Mouse (Mus musculus): ENCODE results near the gene Islr2. TPM values are rescaled to one million over a fixed set of nuclear protein-coding genes. Genes with fewer than 3 reads are reported as not detected.

Islr2 gene
- polyA plus RNA-seq, 1 experiment = not detected

DNA sequence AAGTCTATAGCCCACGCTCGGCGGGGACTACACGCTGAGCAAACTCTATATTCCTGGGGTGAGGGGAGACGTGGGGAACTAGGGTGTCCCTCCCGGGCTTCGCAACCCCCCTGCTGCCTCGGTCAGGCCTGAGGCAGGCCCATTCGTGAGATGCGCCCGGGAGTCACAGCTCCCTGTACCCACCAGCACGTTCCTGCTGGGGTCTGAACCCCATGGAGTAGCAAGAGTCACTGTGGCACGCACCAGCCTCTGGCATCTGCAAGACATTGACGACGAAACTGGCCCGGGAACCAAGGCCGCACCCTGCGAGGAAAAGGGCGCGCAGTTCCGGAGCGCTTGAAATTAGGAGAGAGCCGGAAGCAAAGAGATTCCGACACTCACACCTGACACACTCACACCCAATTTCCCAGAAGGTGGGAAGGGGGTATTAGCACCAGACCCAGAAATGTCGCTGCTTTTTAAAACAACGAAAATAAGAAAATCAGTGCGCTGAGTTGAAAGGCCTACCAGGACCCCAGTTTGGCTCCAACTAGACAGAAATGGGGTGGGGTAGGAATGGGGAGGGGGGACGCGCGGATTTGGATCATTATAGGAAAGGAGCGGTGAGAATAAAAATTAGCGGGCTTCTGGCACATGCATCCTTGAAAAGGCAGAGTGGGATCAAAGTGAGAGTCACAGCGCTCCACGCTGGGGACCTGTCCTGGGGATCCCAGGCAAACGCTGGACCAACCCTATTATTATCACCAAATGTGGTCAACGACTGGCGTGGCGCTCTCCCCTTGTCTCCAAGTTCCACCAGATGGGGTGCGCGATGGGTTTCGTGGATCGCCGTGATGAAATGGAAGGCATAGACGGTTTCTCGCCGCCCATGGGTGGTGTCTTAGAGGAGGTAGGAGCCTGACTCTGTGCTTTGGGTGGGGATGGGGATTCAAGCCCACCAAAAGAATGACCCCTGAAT is 7.2 kb downstream of the Islr2 start:
- H3K27ac ChIP-seq (ENCODE audit: control insufficient read depth, insufficient read depth, low read depth, low read length, poor library complexity) = 0 out of 2 replicates have a peak overlapping the region, but pooled peaks have one; percentile 64
- TF ChIP-seq POLR2A (IDR thresholded peaks at IDR 0.05; ENCODE audit: borderline replicate concordance, control insufficient read depth, low read depth, low read length) = no peak
- no peak for TF ChIP-seq CTCF (IDR thresholded peaks at IDR 0.05; ENCODE audit: control insufficient read depth, insufficient read depth, low read length)
- WGBS = 7% methylated on average over 46 of the region's 46 CpGs
- no peaks in the 10 kb centered on the region; the same call in 1 of the 2 replicates for H3K4me1 ChIP-seq (ENCODE audit: control insufficient read depth, insufficient read depth, low read length)
- H3K4me3 ChIP-seq (replicated peaks; ENCODE audit: control insufficient read depth, low read depth, low read length) = no peak overlapping the region

DNA sequence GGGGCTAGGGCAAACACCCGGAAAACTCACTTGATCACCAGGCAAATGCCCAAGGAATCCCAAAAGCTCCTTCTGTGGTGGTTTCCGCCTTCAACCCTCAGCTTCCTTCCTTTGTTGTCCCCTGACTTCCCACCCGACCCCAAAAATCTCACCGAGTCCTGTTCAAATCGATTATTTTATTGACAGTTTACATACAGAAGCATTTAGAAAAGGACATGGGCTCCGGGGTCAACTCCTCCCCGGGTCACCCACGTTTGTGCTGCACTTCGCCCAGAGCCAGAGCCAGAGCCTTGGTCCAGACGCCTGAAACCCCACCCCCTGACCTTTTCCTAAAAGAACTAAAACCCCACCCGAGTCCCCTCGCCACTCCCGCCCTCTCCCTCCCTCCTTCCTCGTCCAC is 8.0 kb downstream of the Islr2 start:
- H3K4me3 ChIP-seq (replicated peaks; ENCODE audit: control insufficient read depth, low read depth, low read length) = no peak overlapping the region
- WGBS = 7% methylated on average over 14 of the region's 14 CpGs
- no peaks in the 10 kb centered on the region; the same call in 1 of the 2 replicates for H3K4me1 ChIP-seq (ENCODE audit: control insufficient read depth, insufficient read depth, low read length)
- no peak overlapping the region for H3K27ac ChIP-seq (ENCODE audit: control insufficient read depth, insufficient read depth, low read depth, low read length, poor library complexity)
- TF ChIP-seq CTCF (IDR thresholded peaks at IDR 0.05; ENCODE audit: control insufficient read depth, insufficient read depth, low read length) = no peak
- TF ChIP-seq POLR2A (IDR thresholded peaks at IDR 0.05; ENCODE audit: borderline replicate concordance, control insufficient read depth, low read depth, low read length) = no peak

DNA sequence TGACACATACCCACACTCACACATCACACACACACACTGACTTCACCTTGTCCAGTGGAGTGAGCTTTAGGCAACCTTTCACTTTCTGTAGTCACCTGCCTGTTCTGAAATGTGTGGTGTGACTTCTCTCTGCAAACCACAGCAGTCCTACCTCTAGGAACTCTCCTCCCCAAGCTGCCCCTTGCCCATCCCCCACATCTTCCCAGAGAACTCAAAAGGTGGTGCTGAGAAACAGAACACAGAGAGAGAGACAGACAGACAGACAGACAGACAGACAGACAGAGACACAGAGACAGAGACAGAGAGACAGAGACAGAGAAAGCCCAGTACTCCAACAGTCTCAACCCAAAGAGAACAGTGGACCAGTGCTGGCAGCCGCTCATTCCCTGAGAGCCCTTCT is 8.4 kb downstream of the Islr2 start:
- WGBS = 17% methylated on average over 1 of the region's 1 CpGs
- Histone ChIP-seq H3K4me3 (replicated peaks; ENCODE audit: control insufficient read depth, low read depth, low read length) (no peak overlapping the region), H3K27ac (ENCODE audit: control insufficient read depth, insufficient read depth, low read depth, low read length, poor library complexity) (no peak overlapping the region), H3K4me1 (ENCODE audit: control insufficient read depth, insufficient read depth, low read length) (no peaks in the 10 kb centered on the region; the same call in 1 of the 2 replicates)
- no peak for TF ChIP-seq CTCF (IDR thresholded peaks at IDR 0.05; ENCODE audit: control insufficient read depth, insufficient read depth, low read length)
- no peak for TF ChIP-seq POLR2A (IDR thresholded peaks at IDR 0.05; ENCODE audit: borderline replicate concordance, control insufficient read depth, low read depth, low read length)

DNA sequence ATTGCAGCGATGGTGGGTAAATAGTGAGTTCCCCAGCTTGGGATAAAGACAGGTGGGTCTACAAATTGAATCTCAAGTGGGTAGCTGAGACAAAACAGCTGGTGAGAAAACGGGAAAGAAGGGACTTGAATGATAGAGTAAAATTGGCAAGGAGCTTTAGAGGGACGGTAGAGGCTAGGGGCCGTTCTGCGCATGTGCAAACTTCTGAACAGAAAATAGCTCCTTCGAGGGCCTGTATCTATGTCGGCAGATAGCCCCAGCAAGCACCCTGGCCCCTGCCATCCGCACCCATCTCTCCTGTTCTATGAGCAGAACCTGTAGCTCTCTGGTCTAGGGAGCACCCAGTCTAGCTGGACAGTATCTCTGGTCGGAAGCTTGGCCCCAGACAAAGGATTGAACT is 9.9 kb downstream of the Islr2 start:
- Histone ChIP-seq H3K4me3 (replicated peaks; ENCODE audit: control insufficient read depth, low read depth, low read length) (no peak overlapping the region), H3K4me1 (ENCODE audit: control insufficient read depth, insufficient read depth, low read length) (no peaks in the 10 kb centered on the region; the same call in 1 of the 2 replicates), H3K27ac (ENCODE audit: control insufficient read depth, insufficient read depth, low read depth, low read length, poor library complexity) (no peak overlapping the region)
- 72% methylated on average over 9 of the region's 9 CpGs for WGBS
- TF ChIP-seq CTCF (IDR thresholded peaks at IDR 0.05; ENCODE audit: control insufficient read depth, insufficient read depth, low read length) (no peak), POLR2A (IDR thresholded peaks at IDR 0.05; ENCODE audit: borderline replicate concordance, control insufficient read depth, low read depth, low read length) (no peak)

DNA sequence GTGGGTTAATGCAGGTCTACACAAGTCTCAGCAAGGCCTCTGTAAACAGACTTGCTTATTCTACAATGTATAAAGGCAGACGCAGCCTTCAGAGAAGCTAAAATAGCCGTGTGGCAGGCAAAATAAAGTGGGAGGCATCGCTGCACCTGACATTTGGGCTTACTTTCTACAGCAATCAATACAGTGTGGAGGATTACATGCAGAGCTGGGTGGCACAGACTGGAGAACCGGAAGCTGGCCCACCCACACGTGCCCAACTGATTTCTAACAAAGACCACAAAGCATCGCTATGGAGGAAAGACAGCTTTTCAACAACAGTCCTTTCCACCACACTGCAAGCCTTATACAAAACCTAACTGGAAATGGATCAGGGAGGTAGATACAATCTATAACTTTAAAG is 19.7 kb downstream of the Islr2 start:
- H3K27ac ChIP-seq (ENCODE audit: control insufficient read depth, insufficient read depth, low read depth, low read length, poor library complexity) = no peak overlapping the region
- TF ChIP-seq POLR2A (IDR thresholded peaks at IDR 0.05; ENCODE audit: borderline replicate concordance, control insufficient read depth, low read depth, low read length) (no peak), CTCF (IDR thresholded peaks at IDR 0.05; ENCODE audit: control insufficient read depth, insufficient read depth, low read length) (no peak)
- 45% methylated on average over 6 of the region's 6 CpGs for WGBS
- H3K4me1 ChIP-seq (ENCODE audit: control insufficient read depth, insufficient read depth, low read length) = no peaks in the 10 kb centered on the region; the same call in 1 of the 2 replicates
- no peak overlapping the region for H3K4me3 ChIP-seq (replicated peaks; ENCODE audit: control insufficient read depth, low read depth, low read length)

DNA sequence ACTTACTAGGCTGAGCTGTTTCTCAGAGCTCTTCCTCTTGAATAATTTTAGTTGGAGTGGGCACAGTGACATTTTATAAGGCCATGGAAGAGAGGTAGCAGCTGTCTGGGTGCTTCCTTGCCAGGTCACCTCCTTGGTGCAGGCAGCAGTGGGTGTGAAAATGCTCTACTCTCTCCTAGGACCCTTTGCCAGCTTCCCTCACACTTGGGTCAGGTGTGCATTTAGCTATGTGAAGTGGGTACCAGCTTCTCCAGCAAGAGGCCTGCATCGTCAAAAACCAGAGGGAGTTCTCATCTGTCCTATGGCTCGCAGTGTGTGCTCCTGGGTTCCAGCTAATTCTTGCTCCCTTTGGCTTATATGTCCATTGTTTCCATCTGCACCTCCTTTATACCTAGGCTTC is 24.7 kb downstream of the Islr2 start:
- Histone ChIP-seq H3K4me3 (replicated peaks; ENCODE audit: control insufficient read depth, low read depth, low read length) (no peak overlapping the region), H3K4me1 (ENCODE audit: control insufficient read depth, insufficient read depth, low read length) (no peaks in the 10 kb centered on the region), H3K27ac (ENCODE audit: control insufficient read depth, insufficient read depth, low read depth, low read length, poor library complexity) (no peak overlapping the region)
- WGBS = 87% methylated on average over 2 of the region's 2 CpGs
- TF ChIP-seq CTCF (IDR thresholded peaks at IDR 0.05; ENCODE audit: control insufficient read depth, insufficient read depth, low read length) (no peak), POLR2A (IDR thresholded peaks at IDR 0.05; ENCODE audit: borderline replicate concordance, control insufficient read depth, low read depth, low read length) (no peak)

DNA sequence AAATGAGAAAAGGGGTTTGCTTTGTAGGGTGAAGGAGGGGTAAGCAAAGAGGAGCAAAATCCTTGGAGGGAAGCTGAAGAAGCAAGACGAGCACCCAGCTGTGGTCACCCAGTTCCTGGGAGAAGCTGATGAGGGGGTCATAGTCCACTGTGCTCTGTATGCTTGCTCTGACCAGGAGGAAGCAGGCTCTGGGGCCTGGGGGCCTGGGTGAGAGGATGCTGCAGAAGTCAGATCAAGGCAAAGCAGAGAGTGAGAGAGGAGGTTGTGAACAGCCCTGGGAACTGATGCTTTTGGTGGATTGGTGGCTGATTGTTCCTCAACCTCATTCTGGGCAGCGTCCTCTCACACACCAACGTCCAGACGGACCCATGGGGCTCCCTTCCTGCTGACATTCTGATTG is 27.0 kb downstream of the Islr2 start:
- no peak overlapping the region for H3K27ac ChIP-seq (ENCODE audit: control insufficient read depth, insufficient read depth, low read depth, low read length, poor library complexity)
- H3K4me1 ChIP-seq (ENCODE audit: control insufficient read depth, insufficient read depth, low read length) = no peaks in the 10 kb centered on the region
- no peak overlapping the region for H3K4me3 ChIP-seq (replicated peaks; ENCODE audit: control insufficient read depth, low read depth, low read length)
- WGBS = 79% methylated on average over 4 of the region's 4 CpGs
- TF ChIP-seq CTCF (IDR thresholded peaks at IDR 0.05; ENCODE audit: control insufficient read depth, insufficient read depth, low read length) = no peak
- TF ChIP-seq POLR2A (IDR thresholded peaks at IDR 0.05; ENCODE audit: borderline replicate concordance, control insufficient read depth, low read depth, low read length) = no peak

DNA sequence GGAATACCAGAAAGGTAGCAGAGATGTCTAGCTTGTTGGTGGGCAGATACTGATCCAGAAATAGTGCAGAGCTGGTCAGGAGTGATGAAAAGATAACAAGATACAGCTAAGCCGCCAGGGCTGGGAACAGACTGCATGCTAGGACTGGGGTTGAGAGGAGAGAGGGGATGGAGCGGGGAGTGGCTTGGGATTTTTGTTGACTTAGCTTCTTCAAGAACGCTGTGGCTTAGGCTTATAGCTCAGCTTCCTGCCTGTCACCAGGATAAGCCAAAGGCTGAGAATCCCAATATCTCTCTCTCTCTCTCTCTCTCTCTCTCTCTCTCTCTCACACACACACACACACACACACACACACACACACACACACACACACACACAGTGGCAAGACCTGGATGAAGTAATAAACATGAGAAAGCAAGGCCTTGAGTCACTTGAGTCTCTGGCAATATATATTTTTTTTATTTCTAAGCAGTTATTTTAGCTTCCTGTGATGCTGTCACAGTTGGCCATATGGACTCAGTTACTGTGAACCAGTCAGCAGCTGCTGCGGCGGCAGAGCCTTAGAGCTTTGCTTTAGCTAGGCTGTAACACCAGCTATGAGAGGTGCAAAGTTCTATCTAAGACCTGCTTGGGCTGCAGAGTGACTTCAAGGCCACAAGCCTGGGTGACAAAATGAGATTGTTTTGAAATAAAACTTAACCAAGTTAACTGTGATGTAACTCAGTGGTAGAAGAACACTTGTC is 28.2 kb downstream of the Islr2 start:
- Histone ChIP-seq H3K27ac (ENCODE audit: control insufficient read depth, insufficient read depth, low read depth, low read length, poor library complexity) (no peak overlapping the region), H3K4me1 (ENCODE audit: control insufficient read depth, insufficient read depth, low read length) (no peaks in the 10 kb centered on the region), H3K4me3 (replicated peaks; ENCODE audit: control insufficient read depth, low read depth, low read length) (no peak overlapping the region)
- TF ChIP-seq POLR2A (IDR thresholded peaks at IDR 0.05; ENCODE audit: borderline replicate concordance, control insufficient read depth, low read depth, low read length) = no peak
- TF ChIP-seq CTCF (IDR thresholded peaks at IDR 0.05; ENCODE audit: control insufficient read depth, insufficient read depth, low read length) = no peak
- WGBS = 80% methylated on average over 5 of the region's 5 CpGs
